Mouse (Mus musculus) gastrocnemius, postnatal 4 days (tissue): ENCODE results near the gene Pde4d. TPM values are rescaled to one million over a fixed set of nuclear protein-coding genes. Genes with fewer than 3 reads are reported as not detected.

Source experiments
- DNase-seq, 2 experiments: peaks; one replicate each; pipeline ENCODE4 v3.0.0; 2021 to 2022; ENCODE audit warnings: low spot score in 2 of 2, mixed read lengths in 2 of 2
- total RNA-seq, 2 experiments: library from RNA; stranded (reverse); gene quantifications; 2 replicates each; pipeline ENCODE4 v1.2.3; 2021

Pde4d gene
- total RNA-seq, 2 experiments from 2014 or later = 67.3 to 73.3 TPM

GRCm38 (mm10) chr13:109802201-109802600 is 1352.5 kb downstream of the Pde4d start:
- DNase-seq = no peak

GRCm38 (mm10) chr13:109806193-109806966 is 1356.6 kb downstream of the Pde4d start:
- no peak for DNase-seq

DNA sequence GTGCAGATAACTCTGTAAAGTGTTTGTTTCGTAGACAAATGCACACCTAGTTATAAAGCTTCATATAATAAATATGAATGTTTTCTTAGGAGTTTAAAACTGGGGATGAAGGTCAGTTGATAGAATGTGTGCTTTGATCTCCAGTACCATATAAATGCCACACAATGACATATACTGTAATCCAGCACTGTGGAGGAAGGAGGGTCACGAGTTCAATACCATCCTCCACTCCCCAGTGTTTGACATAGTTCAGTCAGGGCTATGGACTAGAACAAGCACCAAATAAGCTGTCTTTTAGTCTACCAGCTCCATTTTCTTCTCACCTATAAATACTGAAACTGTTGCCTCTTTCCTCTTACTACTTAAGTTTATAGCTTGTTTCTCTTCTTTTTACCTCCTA is 1357.3 kb downstream of the Pde4d start:
- DNase-seq = no peak

- DNase-seq = no peak
Observed at GRCm38 (mm10) chr13:109807446-109807845, 1357.7 kb downstream of the Pde4d start.

DNA sequence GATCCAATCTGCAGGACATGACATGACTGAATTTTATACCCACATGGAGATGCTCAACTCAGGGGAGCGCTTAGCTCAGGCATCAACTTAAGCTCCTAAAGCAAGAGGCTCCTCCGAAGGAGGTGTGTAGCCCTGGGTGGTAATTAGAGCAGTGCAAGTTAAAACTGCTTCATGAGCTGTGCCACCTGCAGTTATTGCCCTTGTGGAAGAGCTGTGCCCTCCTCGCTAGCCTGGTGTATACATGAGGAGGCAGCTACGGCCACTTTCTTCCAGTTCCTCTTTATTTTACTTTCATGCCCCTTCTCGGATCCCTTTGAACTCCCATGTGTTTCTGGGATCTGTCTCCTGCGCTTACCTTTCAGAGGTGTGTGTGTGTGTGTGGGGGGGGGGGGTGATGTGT is 1358.3 kb downstream of the Pde4d start:
- DNase-seq = no peak

- no peak for DNase-seq
Observed at GRCm38 (mm10) chr13:109808946-109809345, 1359.2 kb downstream of the Pde4d start.

GRCm38 (mm10) chr13:109809646-109810045 is 1359.9 kb downstream of the Pde4d start:
- DNase-seq = no peak

DNA sequence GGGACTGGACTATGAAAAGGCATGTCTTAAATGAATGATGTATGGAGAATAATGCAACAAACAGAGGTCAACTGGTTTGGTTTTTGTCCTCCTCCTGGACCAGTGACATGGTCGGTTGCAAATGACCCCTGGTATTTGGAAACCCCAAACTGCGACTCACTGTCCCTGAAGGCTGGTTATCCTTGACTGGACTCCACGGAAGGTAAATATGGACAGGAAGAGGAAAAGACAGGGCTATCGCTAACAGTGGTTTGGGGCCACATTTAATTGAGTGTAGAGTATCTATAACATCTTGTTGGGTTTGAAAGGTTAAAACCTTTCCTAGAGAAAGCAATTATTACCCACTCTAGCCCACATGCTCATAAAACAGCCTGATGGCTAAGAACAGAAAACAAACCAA is 1364.2 kb downstream of the Pde4d start:
- no peak for DNase-seq

DNA sequence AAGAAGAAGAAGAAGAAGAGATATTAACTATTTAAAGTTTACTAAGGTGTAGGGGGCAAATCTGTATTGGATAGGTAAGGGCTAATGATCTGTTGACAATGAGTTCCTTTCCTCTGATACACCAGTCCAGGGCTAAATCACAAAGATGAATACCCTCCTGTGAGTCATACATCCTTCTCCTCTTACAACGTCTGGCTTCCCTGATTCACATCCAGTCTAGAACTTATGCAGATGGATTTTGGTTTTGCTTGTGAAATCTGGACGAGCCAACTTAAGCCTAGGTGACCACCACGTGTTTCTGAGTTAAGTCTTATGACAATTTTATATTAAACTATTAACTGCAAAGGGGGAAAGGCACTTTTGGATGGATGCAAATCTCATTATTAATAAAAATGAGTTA is 1369.3 kb downstream of the Pde4d start:
- no peak for DNase-seq

DNA sequence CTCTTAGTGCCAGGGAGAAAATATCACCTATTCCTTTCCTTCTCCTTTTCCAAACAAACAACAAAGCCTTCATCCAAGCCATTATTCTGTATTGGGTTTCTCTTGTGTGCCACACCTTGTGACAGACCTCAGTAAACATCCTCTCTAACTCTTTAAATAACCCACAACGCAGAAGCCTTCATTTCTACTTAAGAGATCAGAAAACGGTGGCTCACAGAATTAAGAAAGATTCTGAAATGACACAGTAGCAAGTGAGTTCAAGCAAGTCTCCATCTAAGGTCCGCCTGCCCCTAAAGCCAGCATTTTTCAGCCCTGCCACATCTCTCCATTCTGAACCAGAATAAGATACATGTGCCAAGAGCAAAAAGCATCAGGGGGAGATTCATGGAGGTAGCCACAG is 1370.4 kb downstream of the Pde4d start:
- no peak for DNase-seq

DNA sequence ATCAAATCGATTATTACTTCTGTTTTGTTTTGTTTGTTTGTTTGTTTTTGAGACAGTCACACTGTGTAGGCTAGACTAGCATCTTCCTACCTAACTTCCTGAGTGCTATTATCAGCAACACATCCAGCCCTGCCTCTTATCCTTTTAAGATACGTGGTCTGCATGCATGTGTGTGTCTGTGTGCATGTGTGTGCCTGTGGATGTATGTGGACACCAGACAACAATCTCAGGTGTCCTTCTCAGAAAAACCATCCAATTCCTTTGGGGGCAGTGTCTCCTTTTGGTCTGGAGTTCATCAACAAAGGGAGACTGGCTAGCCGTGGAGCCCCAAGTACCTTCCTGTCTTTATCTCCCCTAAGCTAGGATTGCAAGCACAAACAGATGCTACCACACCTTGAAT is 1371.1 kb downstream of the Pde4d start:
- no peak for DNase-seq

DNA sequence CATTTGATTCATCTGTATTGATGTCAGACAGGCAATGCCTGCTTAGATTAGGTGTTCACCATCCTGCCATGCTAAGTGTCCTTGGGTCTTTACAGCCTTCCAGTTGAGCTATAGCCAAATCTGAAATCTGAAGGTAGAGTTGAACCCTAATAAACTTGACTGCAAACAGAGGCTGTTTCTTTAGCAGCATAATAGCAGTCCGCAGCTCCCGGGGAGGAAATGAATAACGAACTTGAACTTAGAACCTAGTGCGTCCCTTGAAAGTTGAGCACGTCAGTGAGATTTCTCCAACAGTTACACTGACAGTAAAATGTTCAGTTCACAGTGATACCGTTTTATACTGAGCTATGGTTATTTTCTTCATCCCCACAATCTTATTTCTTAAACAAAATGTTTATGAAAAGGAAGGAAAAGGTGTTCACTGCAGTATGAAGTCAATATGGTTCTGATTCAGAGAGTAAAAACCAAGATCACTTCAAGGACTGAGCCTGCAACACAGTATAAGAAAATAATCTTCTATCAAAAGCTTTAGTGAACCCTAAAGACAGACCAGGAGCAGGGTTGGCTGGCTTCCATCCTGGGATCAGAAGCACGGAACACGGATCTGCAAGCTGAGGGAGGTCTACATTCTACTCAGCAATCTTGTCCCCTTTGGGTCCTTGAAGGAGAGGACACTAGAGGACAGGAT is 1372.1 kb downstream of the Pde4d start:
- DNase-seq = no peak

DNA sequence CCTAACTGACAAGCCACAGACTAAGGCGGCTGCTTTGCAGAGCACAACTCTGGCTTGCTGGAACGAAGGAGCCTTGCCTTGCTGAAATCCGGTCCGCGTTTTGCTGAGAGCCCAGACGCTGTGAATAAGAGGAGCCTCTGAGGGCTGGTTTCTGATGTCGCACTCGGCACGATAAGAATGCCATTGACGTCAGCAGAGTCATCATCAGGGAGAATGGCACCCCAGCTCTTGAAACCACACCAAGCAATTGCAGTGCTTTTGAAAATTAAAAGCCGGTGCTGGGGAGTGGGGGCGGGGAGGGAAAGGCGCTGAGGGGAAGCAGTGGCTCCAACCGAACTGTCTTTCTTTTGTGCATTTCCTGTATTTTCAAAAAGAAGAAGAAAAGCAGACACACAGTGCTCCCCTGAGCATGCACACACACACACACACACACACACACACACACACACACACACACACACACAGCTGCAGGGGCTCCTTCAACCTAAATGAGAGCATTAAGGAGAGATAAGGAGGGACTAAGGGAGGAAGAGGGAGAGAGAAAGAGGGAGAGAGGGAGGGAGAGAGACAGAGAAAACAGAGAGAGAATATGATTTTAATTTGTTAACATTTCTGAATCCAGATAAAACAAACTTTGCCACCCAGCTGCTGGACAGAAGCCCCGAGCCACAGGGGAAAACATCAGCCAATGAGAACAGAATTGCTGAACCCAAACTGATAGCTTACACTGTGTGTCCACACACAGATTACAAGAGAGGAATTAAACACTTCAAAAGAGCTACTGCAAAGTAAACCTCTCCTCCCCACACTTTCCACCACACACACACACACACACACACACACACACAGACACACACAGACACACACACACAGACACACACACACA is 1372.9 kb downstream of the Pde4d start:
- peak; percentile 60 to 89 for DNase-seq

GRCm38 (mm10) chr13:109823307-109824031 is 1373.7 kb downstream of the Pde4d start:
- peak in 1 of 2 experiments; percentile 25 for DNase-seq

- DNase-seq = no peak
Observed at GRCm38 (mm10) chr13:109825891-109826290, 1376.1 kb downstream of the Pde4d start.

DNA sequence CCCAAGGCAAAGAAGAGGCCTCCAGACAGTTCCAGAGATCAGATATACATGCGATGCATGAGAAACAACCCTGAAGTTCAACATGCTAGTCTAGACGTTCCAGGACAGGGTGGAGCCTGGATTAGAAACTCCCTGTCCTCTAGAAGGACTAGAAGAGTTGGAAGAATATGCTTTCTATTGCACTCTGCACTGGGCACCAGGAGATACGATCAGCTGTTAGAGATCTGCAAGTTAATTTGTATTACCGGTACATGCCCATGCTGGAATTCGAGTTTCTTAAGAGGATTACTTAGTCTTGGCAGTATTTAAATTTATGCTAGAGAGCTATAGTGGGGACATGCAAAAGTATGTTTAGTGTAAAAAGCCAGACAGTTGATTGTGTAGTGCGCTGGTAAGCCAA is 1377.6 kb downstream of the Pde4d start:
- DNase-seq = no peak

DNA sequence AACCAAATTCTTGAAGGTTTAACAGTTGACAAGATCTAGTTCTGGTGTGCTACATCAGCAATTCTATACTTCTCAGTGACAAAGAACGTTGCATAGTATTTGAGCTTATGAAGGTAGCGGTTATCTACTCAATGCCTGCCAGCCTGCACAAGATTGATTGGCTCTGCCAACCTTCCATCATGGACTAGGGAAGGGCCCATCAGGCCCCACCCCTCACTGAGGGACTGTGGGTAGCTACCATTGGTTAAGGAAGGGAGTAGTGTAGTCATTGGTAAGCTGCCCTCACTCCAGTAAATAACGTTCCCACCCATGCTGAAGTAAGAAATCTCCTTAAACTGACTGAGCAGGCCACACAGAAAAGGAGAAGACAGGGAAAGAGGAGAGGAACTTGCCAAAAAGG is 1378.2 kb downstream of the Pde4d start:
- DNase-seq = no peak

GRCm38 (mm10) chr13:109829444-109829843 is 1379.7 kb downstream of the Pde4d start:
- no peak for DNase-seq

DNA sequence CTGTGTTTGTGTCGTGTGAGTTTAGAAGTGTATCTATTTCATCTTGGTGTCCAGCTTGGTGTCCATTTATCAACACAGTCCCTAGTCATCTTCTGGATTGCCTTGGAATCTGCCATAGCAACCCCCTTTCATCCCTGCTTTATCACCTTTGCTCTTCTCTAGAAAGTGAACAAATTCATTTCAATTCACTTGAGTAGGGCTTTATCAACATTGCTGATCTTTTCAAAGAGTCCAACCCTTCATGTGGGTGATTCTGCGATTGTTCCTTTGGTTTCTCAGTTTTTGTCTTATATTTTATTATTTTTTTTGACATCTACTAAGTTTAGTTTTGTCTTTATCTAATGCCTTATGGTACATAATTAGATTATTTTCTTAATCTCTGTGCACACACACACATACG is 1385.2 kb downstream of the Pde4d start:
- DNase-seq = no peak

- DNase-seq = no peak
Observed at GRCm38 (mm10) chr13:109837453-109837852, 1387.7 kb downstream of the Pde4d start.

DNA sequence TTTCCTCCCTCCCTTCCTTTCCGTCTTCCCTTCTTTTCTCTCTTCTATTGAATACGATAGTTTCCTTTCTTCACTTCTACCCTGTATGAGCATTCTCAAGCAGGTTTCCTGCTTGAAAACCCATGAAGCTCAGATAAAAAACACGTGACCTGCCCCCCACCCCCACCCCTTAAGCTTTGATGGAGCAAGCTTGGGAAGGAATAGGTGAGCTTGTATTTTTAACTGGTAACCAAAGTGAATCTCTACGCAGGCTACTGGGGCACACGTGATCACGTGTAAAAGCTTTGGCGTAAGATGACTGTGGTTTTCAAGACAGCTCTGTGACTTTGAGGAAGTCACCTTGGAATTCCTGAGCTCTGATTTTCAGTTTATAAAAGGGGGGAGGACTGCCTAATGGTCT is 1388.2 kb downstream of the Pde4d start:
- no peak for DNase-seq
